Mouse (Mus musculus): ENCODE measurements at regions not wholly inside any gene's neighbourhood (a gene's known extent, or its start where the extent isn't known, plus 50 kb on each side); places are given as distances from the start of the nearest gene placed in this dataset.

- Histone ChIP-seq H3K36me3 (no peaks in the 10 kb centered on the region), H3K9ac (replicated peaks) (no peak overlapping the region), H3K4me2 (replicated peaks) (no peak overlapping the region), H3K4me1 (no peaks in the 10 kb centered on the region), H3K27me3 (no peaks in the 10 kb centered on the region), H3K4me3 (no peak overlapping the region), H3K9me3 (no peaks in the 10 kb centered on the region), H3K27ac (replicated peaks) (no peak overlapping the region)
- 93% methylated on average over 1 of the region's 1 CpGs for WGBS
- ATAC-seq (ENCODE audit: low FRiP score, low read depth): no peak
Observed at GRCm38 (mm10) chr16:84318091-84318490, 196.8 kb upstream of the A730009L09Rik start.

- Histone ChIP-seq H3K9me3 (no peaks in the 10 kb centered on the region), H3K36me3 (no peaks in the 10 kb centered on the region), H3K9ac (replicated peaks) (no peak overlapping the region), H3K4me2 (replicated peaks) (no peak overlapping the region), H3K4me1 (no peaks in the 10 kb centered on the region), H3K4me3 (no peak overlapping the region), H3K27ac (replicated peaks) (no peak overlapping the region), H3K27me3 (no peaks in the 10 kb centered on the region)
- ATAC-seq (ENCODE audit: low FRiP score, low read depth): no peak
- WGBS: 74% methylated on average over 2 of the region's 2 CpGs
Observed at GRCm38 (mm10) chr16:84321569-84321968, 193.4 kb upstream of the A730009L09Rik start.

- no peak overlapping the region for H3K9ac ChIP-seq (replicated peaks)
- no peaks in the 10 kb centered on the region for H3K27me3 ChIP-seq
- 90% methylated on average over 3 of the region's 3 CpGs for WGBS
- no peaks in the 10 kb centered on the region for H3K9me3 ChIP-seq
- no peak overlapping the region for H3K27ac ChIP-seq (replicated peaks)
- no peak for ATAC-seq (ENCODE audit: low FRiP score, low read depth)
- H3K4me3 ChIP-seq: no peak overlapping the region
- H3K4me1 ChIP-seq: no peaks in the 10 kb centered on the region
- H3K4me2 ChIP-seq (replicated peaks): no peak overlapping the region
- H3K36me3 ChIP-seq: no peaks in the 10 kb centered on the region
Observed at GRCm38 (mm10) chr16:84330293-84330692, 184.6 kb upstream of the A730009L09Rik start.

GRCm38 (mm10) chr16:84346089-84346488 is 168.8 kb upstream of the A730009L09Rik start:
- Histone ChIP-seq H3K4me3 (no peak overlapping the region), H3K27me3 (no peaks in the 10 kb centered on the region), H3K9me3 (no peaks in the 10 kb centered on the region), H3K4me2 (replicated peaks) (no peak overlapping the region), H3K36me3 (no peaks in the 10 kb centered on the region), H3K27ac (replicated peaks) (no peak overlapping the region), H3K4me1 (no peaks in the 10 kb centered on the region), H3K9ac (replicated peaks) (no peak overlapping the region)
- 80% methylated on average over 4 of the region's 4 CpGs for WGBS
- ATAC-seq (ENCODE audit: low FRiP score, low read depth): no peak

GRCm38 (mm10) chr16:84355118-84355517 is 159.8 kb upstream of the A730009L09Rik start:
- no peaks in the 10 kb centered on the region for H3K36me3 ChIP-seq
- no peak overlapping the region for H3K9ac ChIP-seq (replicated peaks)
- H3K4me2 ChIP-seq (replicated peaks): no peak overlapping the region
- H3K27ac ChIP-seq (replicated peaks): no peak overlapping the region
- no peaks in the 10 kb centered on the region for H3K4me1 ChIP-seq
- ATAC-seq (ENCODE audit: low FRiP score, low read depth): no peak
- no peak overlapping the region for H3K4me3 ChIP-seq
- WGBS: 89% methylated on average over 5 of the region's 5 CpGs
- no peaks in the 10 kb centered on the region for H3K9me3 ChIP-seq
- no peaks in the 10 kb centered on the region for H3K27me3 ChIP-seq

- Histone ChIP-seq H3K4me3 (no peak overlapping the region), H3K9me3 (no peaks in the 10 kb centered on the region), H3K4me1 (0 out of 2 replicates have a peak, but pooled peaks cover 4% of the 10 kb centered on the region), H3K27ac (replicated peaks) (no peak overlapping the region), H3K36me3 (no peaks in the 10 kb centered on the region), H3K27me3 (no peaks in the 10 kb centered on the region), H3K4me2 (replicated peaks) (no peak overlapping the region), H3K9ac (replicated peaks) (no peak overlapping the region)
- ATAC-seq (ENCODE audit: low FRiP score, low read depth): no peak
- WGBS: 86% methylated on average over 6 of the region's 6 CpGs
Observed at GRCm38 (mm10) chr16:84365969-84366368, 149.0 kb upstream of the A730009L09Rik start.

- H3K27ac ChIP-seq (replicated peaks): no peak overlapping the region
- H3K36me3 ChIP-seq: no peaks in the 10 kb centered on the region
- peak; percentile 44; the same call in 1 of the 2 replicates for ATAC-seq (ENCODE audit: low FRiP score, low read depth)
- H3K4me1 ChIP-seq: 0 out of 2 replicates have a peak, but pooled peaks cover 4% of the 10 kb centered on the region
- no peaks in the 10 kb centered on the region for H3K9me3 ChIP-seq
- 66% methylated on average over 9 of the region's 9 CpGs for WGBS
- H3K9ac ChIP-seq (replicated peaks): no peak overlapping the region
- H3K4me3 ChIP-seq: no peak overlapping the region
- H3K4me2 ChIP-seq (replicated peaks): no peak overlapping the region
- no peaks in the 10 kb centered on the region for H3K27me3 ChIP-seq
Observed at GRCm38 (mm10) chr16:84368928-84369682, 145.8 kb upstream of the A730009L09Rik start.

GRCm38 (mm10) chr16:84378461-84378860 is 136.5 kb upstream of the A730009L09Rik start:
- ATAC-seq (ENCODE audit: low FRiP score, low read depth): no peak
- Histone ChIP-seq H3K4me3 (no peak overlapping the region), H3K36me3 (no peaks in the 10 kb centered on the region), H3K27ac (replicated peaks) (no peak overlapping the region), H3K9ac (replicated peaks) (no peak overlapping the region), H3K27me3 (no peaks in the 10 kb centered on the region), H3K9me3 (no peaks in the 10 kb centered on the region), H3K4me2 (replicated peaks) (no peak overlapping the region), H3K4me1 (no peaks in the 10 kb centered on the region)
- 92% methylated on average over 2 of the region's 2 CpGs for WGBS

- no peak overlapping the region for H3K27ac ChIP-seq (replicated peaks)
- WGBS: 56% methylated on average over 9 of the region's 9 CpGs
- H3K36me3 ChIP-seq: no peaks in the 10 kb centered on the region
- no peak overlapping the region for H3K9ac ChIP-seq (replicated peaks)
- no peaks in the 10 kb centered on the region for H3K4me1 ChIP-seq
- peak; percentile 54; the same call in 1 of the 2 replicates for ATAC-seq (ENCODE audit: low FRiP score, low read depth)
- H3K27me3 ChIP-seq: no peaks in the 10 kb centered on the region
- H3K4me2 ChIP-seq (replicated peaks): no peak overlapping the region
- no peak overlapping the region for H3K4me3 ChIP-seq
- no peaks in the 10 kb centered on the region for H3K9me3 ChIP-seq
Observed at GRCm38 (mm10) chr16:84391756-84392155, 123.2 kb upstream of the A730009L09Rik start.

- Histone ChIP-seq H3K36me3 (no peaks in the 10 kb centered on the region), H3K27ac (replicated peaks) (no peak overlapping the region), H3K4me1 (no peaks in the 10 kb centered on the region), H3K27me3 (no peaks in the 10 kb centered on the region), H3K9ac (replicated peaks) (no peak overlapping the region), H3K4me3 (no peak overlapping the region), H3K4me2 (replicated peaks) (no peak overlapping the region), H3K9me3 (no peaks in the 10 kb centered on the region)
- WGBS: 83% methylated on average over 3 of the region's 3 CpGs
- peak; percentile 55 for ATAC-seq (ENCODE audit: low FRiP score, low read depth)
Observed at GRCm38 (mm10) chr16:84394895-84395294, 120.0 kb upstream of the A730009L09Rik start.

- H3K4me1 ChIP-seq: no peaks in the 10 kb centered on the region
- H3K4me2 ChIP-seq (replicated peaks): no peak overlapping the region
- no peak for ATAC-seq (ENCODE audit: low FRiP score, low read depth)
- H3K36me3 ChIP-seq: no peaks in the 10 kb centered on the region
- WGBS: 84% methylated on average over 2 of the region's 2 CpGs
- H3K27me3 ChIP-seq: no peaks in the 10 kb centered on the region
- H3K9me3 ChIP-seq: no peaks in the 10 kb centered on the region
- H3K27ac ChIP-seq (replicated peaks): no peak overlapping the region
- no peak overlapping the region for H3K4me3 ChIP-seq
- H3K9ac ChIP-seq (replicated peaks): no peak overlapping the region
Observed at GRCm38 (mm10) chr16:84421650-84422049, 93.3 kb upstream of the A730009L09Rik start.

- Histone ChIP-seq H3K4me2 (replicated peaks) (no peak overlapping the region), H3K9ac (replicated peaks) (no peak overlapping the region), H3K27ac (replicated peaks) (no peak overlapping the region), H3K9me3 (no peaks in the 10 kb centered on the region), H3K27me3 (no peaks in the 10 kb centered on the region), H3K36me3 (no peaks in the 10 kb centered on the region), H3K4me1 (no peaks in the 10 kb centered on the region), H3K4me3 (no peak overlapping the region)
- 79% methylated on average over 7 of the region's 7 CpGs for WGBS
- no peak for ATAC-seq (ENCODE audit: low FRiP score, low read depth)
Observed at GRCm38 (mm10) chr16:84426990-84427540, 87.9 kb upstream of the A730009L09Rik start.
